In genomic region chr7:65410668-65411067, GRCm38 (mm10) we compare ENCODE assay signal across 11 mouse cellular contexts.
DNase-seq lines count a peak whose midpoint lies in the region; ATAC-seq and TF ChIP-seq lines count a peak whose summit lies in the region.
"Had no signal": no experiment of that assay in that cellular context is flagged by ENCODE, and none has a peak within 500 bp of the region (broad histone marks: within the 10 kb centered on the region; RNA-seq: fewer than 3 reads in every experiment).

No protein-coding gene starts in this region.

- H3K9me3 ChIP-seq in forebrain, postnatal 0 days (ENCODE audit: low read length): no peaks in the 10 kb centered on the region
- no peaks in the 10 kb centered on the region for H3K9me3 ChIP-seq in forebrain, embryonic 14.5 days (replicated peaks; ENCODE audit: control insufficient read depth, low read length)
- no peaks in the 10 kb centered on the region for H3K9me3 ChIP-seq in kidney, embryonic 14.5 days (ENCODE audit: control insufficient read depth, low read length)
- no peaks in the 10 kb centered on the region for H3K9me3 ChIP-seq in forebrain, embryonic 13.5 days (replicated peaks)
- H3K9me3 ChIP-seq: heart, embryonic 15.5 days; liver, embryonic 15.5 days had no signal

- 71% methylated on average over 7 of the region's 7 CpGs for WGBS in forebrain, postnatal 0 days
- 76% methylated on average over 7 of the region's 7 CpGs for WGBS in forebrain, embryonic 14.5 days
- WGBS in kidney, embryonic 14.5 days: 56% methylated on average over 7 of the region's 7 CpGs
- 75% methylated on average over 7 of the region's 7 CpGs for WGBS in forebrain, embryonic 13.5 days

- H3K79me3 ChIP-seq in C2C12 (ENCODE audit: low read depth): no peaks in the 10 kb centered on the region

- no peak overlapping the region for H3K9ac ChIP-seq in forebrain, postnatal 0 days
- H3K9ac ChIP-seq in forebrain, embryonic 14.5 days (ENCODE audit: low read length): no peak overlapping the region
- H3K9ac ChIP-seq in kidney, embryonic 14.5 days (ENCODE audit: low read depth, low read length): no peak overlapping the region
- H3K9ac ChIP-seq in forebrain, embryonic 13.5 days: no peak overlapping the region
- H3K9ac ChIP-seq: heart, embryonic 15.5 days; liver, embryonic 15.5 days had no signal

- DNase-seq in forebrain, postnatal 0 days: no peak
- no peak for DNase-seq in forebrain, embryonic 14.5 days (ENCODE audit: low spot score)
- DNase-seq in kidney, postnatal 4 days: peak; percentile 41 to 57
- DNase-seq in fibroblast of lung, adult 2 months (ENCODE audit: low read depth): peak; percentile 80
- no peak for DNase-seq in urinary bladder, adult 18-20 months (ENCODE audit: low spot score in 2 of 2)
- DNase-seq: right cerebral cortex, postnatal 14 days had no signal

- H3K4me3 ChIP-seq in forebrain, postnatal 0 days (ENCODE audit: low read depth, low read length): no peak overlapping the region
- no peak overlapping the region for H3K4me3 ChIP-seq in forebrain, embryonic 14.5 days (ENCODE audit: low read depth, low read length)
- no peak overlapping the region for H3K4me3 ChIP-seq in kidney, embryonic 14.5 days (ENCODE audit: low read length)
- no peak overlapping the region for H3K4me3 ChIP-seq in C2C12 (ENCODE audit: insufficient read depth, poor library complexity, severe bottlenecking)
- H3K4me3 ChIP-seq in forebrain, embryonic 13.5 days: no peak overlapping the region
- H3K4me3 ChIP-seq: heart, embryonic 15.5 days; liver, embryonic 15.5 days had no signal

- no peak overlapping the region for H3ac ChIP-seq in C2C12 (ENCODE audit: control insufficient read depth, insufficient read length, low read depth)

- ATAC-seq in forebrain, postnatal 0 days: peak; percentile 43
- no peak for ATAC-seq in forebrain, embryonic 14.5 days
- ATAC-seq in kidney, embryonic 14.5 days (ENCODE audit: low FRiP score, low TSS enrichment): no peak
- ATAC-seq in forebrain, embryonic 13.5 days: no peak

- H3K4me2 ChIP-seq in forebrain, postnatal 0 days (ENCODE audit: low read depth): no peak overlapping the region
- no peak overlapping the region for H3K4me2 ChIP-seq in forebrain, embryonic 14.5 days (ENCODE audit: low read length)
- H3K4me2 ChIP-seq in kidney, embryonic 14.5 days (replicated peaks; ENCODE audit: low read depth, low read length): no peak overlapping the region
- H3K4me2 ChIP-seq in forebrain, embryonic 13.5 days: no peak overlapping the region
- H3K4me2 ChIP-seq: heart, embryonic 15.5 days; liver, embryonic 15.5 days had no signal

- no peaks in the 10 kb centered on the region for H3K4me1 ChIP-seq in forebrain, postnatal 0 days (ENCODE audit: insufficient read depth)
- no peaks in the 10 kb centered on the region for H3K4me1 ChIP-seq in forebrain, embryonic 14.5 days (ENCODE audit: control insufficient read depth, insufficient read depth, low read length)
- peaks cover 11% of the 10 kb centered on the region for H3K4me1 ChIP-seq in kidney, embryonic 14.5 days (ENCODE audit: control insufficient read depth, insufficient read depth, low read length)
- no peaks in the 10 kb centered on the region for H3K4me1 ChIP-seq in forebrain, embryonic 13.5 days
- H3K4me1 ChIP-seq: liver, embryonic 15.5 days had no signal

- no peak for TF ChIP-seq CTCF in forebrain, postnatal 0 days (IDR thresholded peaks at IDR 0.05; ENCODE audit: low read depth)
- TF ChIP-seq CTCF in C2C12 (IDR thresholded peaks at IDR 0.05; ENCODE audit: control insufficient read depth, insufficient read depth, insufficient read length): no peak

- no peaks in the 10 kb centered on the region for H3K79me2 ChIP-seq in C2C12 (ENCODE audit: control insufficient read depth, insufficient read depth)

- H3K27ac ChIP-seq in forebrain, postnatal 0 days (ENCODE audit: low read depth, low read length): no peak overlapping the region
- no peak overlapping the region for H3K27ac ChIP-seq in forebrain, embryonic 14.5 days (ENCODE audit: low read depth, low read length)
- no peak overlapping the region for H3K27ac ChIP-seq in kidney, embryonic 14.5 days (ENCODE audit: low read depth, low read length)
- no peak overlapping the region for H3K27ac ChIP-seq in forebrain, embryonic 13.5 days
- H3K27ac ChIP-seq: heart, embryonic 15.5 days; liver, embryonic 15.5 days had no signal

- no peaks in the 10 kb centered on the region for H3K27me3 ChIP-seq in forebrain, postnatal 0 days (ENCODE audit: insufficient read depth, low read length)
- H3K27me3 ChIP-seq in forebrain, embryonic 14.5 days (replicated peaks; ENCODE audit: control insufficient read depth, insufficient read depth, low read length): no peaks in the 10 kb centered on the region
- H3K27me3 ChIP-seq in kidney, embryonic 14.5 days (ENCODE audit: control insufficient read depth, insufficient read depth, low read length): no peaks in the 10 kb centered on the region
- no peaks in the 10 kb centered on the region for H3K27me3 ChIP-seq in C2C12 (ENCODE audit: control insufficient read depth, insufficient read depth, insufficient read length)
- H3K27me3 ChIP-seq in forebrain, embryonic 13.5 days: no peaks in the 10 kb centered on the region
- H3K27me3 ChIP-seq: heart, embryonic 15.5 days; liver, embryonic 15.5 days had no signal

- no peaks in the 10 kb centered on the region for H3K36me3 ChIP-seq in forebrain, postnatal 0 days (ENCODE audit: insufficient read depth)
- H3K36me3 ChIP-seq in forebrain, embryonic 14.5 days (ENCODE audit: control insufficient read depth, insufficient read depth, low read length): no peaks in the 10 kb centered on the region
- H3K36me3 ChIP-seq in kidney, embryonic 14.5 days (ENCODE audit: control insufficient read depth, insufficient read depth, low read length): no peaks in the 10 kb centered on the region
- H3K36me3 ChIP-seq in C2C12 (ENCODE audit: control insufficient read depth, insufficient read depth): no peaks in the 10 kb centered on the region
- no peaks in the 10 kb centered on the region for H3K36me3 ChIP-seq in forebrain, embryonic 13.5 days (ENCODE audit: poor library complexity, severe bottlenecking)
- H3K36me3 ChIP-seq: heart, embryonic 15.5 days; liver, embryonic 15.5 days had no signal

TF ChIP-seq in C2C12, 6 proteins besides CTCF, POLR2A, EP300 and RAD21:
- TF ChIP-seq MYOG (IDR thresholded peaks at IDR 0.05; ENCODE audit: control insufficient read depth, extremely low read depth, insufficient read length) (no peak), USF1 (IDR thresholded peaks at IDR 0.05; ENCODE audit: low read depth) (no peak), CEBPB (IDR thresholded peaks at IDR 0.05; ENCODE audit: low read depth) (peak; percentile 94), MYOD1 (IDR thresholded peaks at IDR 0.05; ENCODE audit: control insufficient read depth, insufficient read length, low read depth) (peak; percentile 89)

Comparison
In these comparisons a context has a peak if more than half of its experiments do, and no peak if none do; other contexts are left out.
1. DNase-seq: peak in kidney, postnatal 4 days (2 of 2) and fibroblast of lung, adult 2 months (single experiment); none in forebrain, postnatal 0 days (single experiment), forebrain, embryonic 14.5 days (single experiment) and urinary bladder, adult 18-20 months (0 of 2).